Mouse (Mus musculus) stomach, embryonic 16.5 days (tissue): ENCODE measurements around the gene Irx4. TPM values are rescaled to one million over a fixed set of nuclear protein-coding genes. Genes with fewer than 3 reads are reported as not detected.

Experiments used
- ATAC-seq: fragments of 200-750 bp; cut with Nextera tagmentation; 2 replicates; pipeline ENCODE4 v1.8.0; 2017; ENCODE audit warnings: moderate number of reproducible peaks, moderate TSS enrichment; ENCODE audit not compliant: insufficient read depth, low FRiP score
- H3K27ac ChIP-seq: fragments of 300-500 bp; sonication (generic); 2 replicates; pipeline ENCODE4 v1.5.1; 2014; ENCODE audit warnings: low read length
- H3K27me3 ChIP-seq: fragments of 300-500 bp; sonication (generic); 2 replicates; pipeline ENCODE4 v1.6.1; 2014; ENCODE audit warnings: low read length, control low read depth, mixed read lengths; ENCODE audit not compliant: control insufficient read depth, insufficient read depth
- H3K36me3 ChIP-seq: fragments of 300-500 bp; sonication (generic); 2 replicates; pipeline ENCODE4 v1.6.1; 2014; ENCODE audit warnings: low read length; ENCODE audit not compliant: control insufficient read depth, insufficient read depth
- H3K4me1 ChIP-seq: fragments of 300-500 bp; sonication (generic); 2 replicates; pipeline ENCODE4 v1.6.1; 2014; ENCODE audit warnings: low read length, control low read depth, mixed read lengths; ENCODE audit not compliant: control insufficient read depth, insufficient read depth
- H3K4me2 ChIP-seq: fragments of 300-500 bp; sonication (generic); 2 replicates; pipeline ENCODE4 v1.6.1; 2014; ENCODE audit warnings: low read depth, low read length, mixed read lengths
- H3K4me3 ChIP-seq: fragments of 300-500 bp; sonication (generic); replicated peaks from 2 replicates; pipeline ENCODE4 v1.5.1; 2014; ENCODE audit warnings: mild to moderate bottlenecking, low read length
- H3K9ac ChIP-seq: fragments of 300-500 bp; sonication (generic); 2 replicates; pipeline ENCODE4 v1.6.1; 2014; ENCODE audit warnings: low read length
- H3K9me3 ChIP-seq: fragments of 300-500 bp; sonication (generic); replicated peaks from 2 replicates; pipeline ENCODE4 v1.6.1; 2016; ENCODE audit warnings: low read length, control low read depth; ENCODE audit not compliant: control insufficient read depth
- WGBS: fragments of 180-500 bp; shearing (Covaris S2); extraction: QIAGEN DNeasy Blood & Tissue Kit; methylation state at CpG from one replicate; pipeline ENCODE4 v1.1.7; 2014; 5-methylcytosine and 5-hydroxymethylcytosine counted together
- polyA plus RNA-seq: library from polyadenylated mRNA; unstranded; fragments of >200 nt; fragmentation: Nextera tagmentation; extraction: Ambion mirVana; gene quantifications from 2 replicates; pipeline ENCODE4 v1.2.1, GENCODE M21; 2015

Irx4 gene
- polyA plus RNA-seq, 1 experiment from 2014 or later, result 0.05 TPM

DNA sequence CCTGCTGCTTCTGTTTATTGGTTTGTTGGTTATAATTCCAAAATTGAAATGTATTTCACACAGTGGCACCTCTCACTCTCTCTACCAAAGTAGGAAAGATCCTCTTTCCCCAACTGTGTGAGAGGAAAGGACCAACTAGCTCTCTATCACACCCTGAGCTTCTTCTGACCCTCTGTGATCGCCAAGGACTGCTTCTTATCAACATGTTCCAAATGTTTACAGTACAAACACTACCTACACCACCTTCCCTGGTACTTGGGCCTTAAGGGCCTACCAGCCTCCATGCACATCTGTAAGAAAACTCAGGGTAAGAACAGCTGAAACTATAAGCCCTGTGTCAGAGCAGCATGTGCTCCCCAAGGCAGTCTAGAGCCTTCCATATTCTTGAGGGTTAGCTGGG lies 17.5 kb downstream of the Irx4 start:
- no peaks in the 10 kb centered on the region for H3K4me1 ChIP-seq
- no peak for ATAC-seq
- H3K27me3 ChIP-seq, result peaks cover 15% of the 10 kb centered on the region
- H3K4me2 ChIP-seq, result no peak overlapping the region
- WGBS, result 23% methylated on average over 1 of the region's 1 CpGs
- H3K36me3 ChIP-seq, result no peaks in the 10 kb centered on the region
- H3K27ac ChIP-seq, result no peak overlapping the region
- H3K9ac ChIP-seq, result no peak overlapping the region
- H3K9me3 ChIP-seq, result no peaks in the 10 kb centered on the region
- H3K4me3 ChIP-seq, result no peak overlapping the region

GRCm38 (mm10) chr13:73279196-73279595 lies 18.9 kb downstream of the Irx4 start:
- WGBS, result 78% methylated on average over 1 of the region's 1 CpGs
- Histone ChIP-seq H3K36me3 (no peaks in the 10 kb centered on the region), H3K9ac (no peak overlapping the region), H3K4me2 (no peak overlapping the region), H3K4me3 (no peak overlapping the region), H3K27ac (no peak overlapping the region), H3K4me1 (no peaks in the 10 kb centered on the region), H3K27me3 (peaks cover 3% of the 10 kb centered on the region; the same call in 1 of the 2 replicates), H3K9me3 (no peaks in the 10 kb centered on the region)
- ATAC-seq, result peak; percentile 71

GRCm38 (mm10) chr13:73282407-73282806 lies 22.1 kb downstream of the Irx4 start:
- Histone ChIP-seq H3K4me1 (no peaks in the 10 kb centered on the region), H3K9me3 (no peaks in the 10 kb centered on the region), H3K4me2 (no peak overlapping the region), H3K9ac (no peak overlapping the region), H3K27me3 (no peaks in the 10 kb centered on the region; the same call in 1 of the 2 replicates), H3K27ac (no peak overlapping the region), H3K4me3 (no peak overlapping the region), H3K36me3 (no peaks in the 10 kb centered on the region)
- ATAC-seq, result no peak
- 74% methylated on average over 2 of the region's 2 CpGs for WGBS

DNA sequence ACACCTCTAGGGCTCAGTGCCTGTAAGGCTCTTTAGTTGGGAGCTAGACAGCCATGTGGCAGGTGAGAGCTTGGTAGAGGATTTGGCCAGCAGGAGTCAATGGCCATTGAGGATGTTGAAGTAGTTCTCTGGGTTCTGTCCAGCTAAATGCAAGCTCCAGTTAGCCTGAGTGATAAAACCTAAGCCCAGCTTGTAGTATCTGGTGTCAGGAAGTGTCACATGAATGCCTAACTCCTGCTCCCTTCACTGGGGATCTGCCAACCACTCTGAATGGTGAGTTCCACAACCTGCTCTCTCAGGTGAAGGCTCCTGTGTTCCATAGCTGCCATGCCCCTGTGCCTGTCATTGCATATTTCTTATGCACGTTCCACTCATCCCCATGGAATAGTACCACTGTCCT lies 23.3 kb downstream of the Irx4 start:
- H3K27ac ChIP-seq, result no peak overlapping the region
- H3K27me3 ChIP-seq, result no peaks in the 10 kb centered on the region; the same call in 1 of the 2 replicates
- H3K9ac ChIP-seq, result no peak overlapping the region
- no peaks in the 10 kb centered on the region for H3K36me3 ChIP-seq
- no peak overlapping the region for H3K4me2 ChIP-seq
- no peak overlapping the region for H3K4me3 ChIP-seq
- H3K9me3 ChIP-seq, result no peaks in the 10 kb centered on the region
- no peak for ATAC-seq
- H3K4me1 ChIP-seq, result no peaks in the 10 kb centered on the region
- 93% methylated on average over 1 of the region's 1 CpGs for WGBS

DNA sequence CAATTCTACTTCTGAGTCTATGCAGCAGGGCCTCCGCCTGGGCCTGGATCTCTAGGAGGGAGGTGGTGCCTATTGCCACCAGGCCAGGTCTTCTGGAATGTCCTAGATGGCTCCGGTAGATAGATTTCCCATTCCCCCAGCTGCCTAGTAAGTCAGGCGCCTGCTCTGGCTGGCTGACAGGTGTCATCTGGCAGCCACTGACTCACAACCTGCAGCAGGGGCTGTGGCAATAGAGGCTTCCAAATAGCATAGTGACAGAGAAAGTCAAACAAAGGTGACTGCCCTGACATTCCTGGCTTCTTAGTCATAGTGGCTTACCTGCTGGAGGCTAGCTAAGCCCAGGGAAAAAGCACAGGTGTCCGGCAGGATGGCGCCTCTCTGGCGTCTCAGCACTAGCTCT lies 29.9 kb downstream of the Irx4 start:
- peak; percentile 77 for ATAC-seq

GRCm38 (mm10) chr13:73291102-73291501 lies 30.8 kb downstream of the Irx4 start:
- Histone ChIP-seq H3K27me3 (no peaks in the 10 kb centered on the region), H3K9ac (no peak overlapping the region), H3K27ac (no peak overlapping the region), H3K4me3 (no peak overlapping the region), H3K36me3 (no peaks in the 10 kb centered on the region), H3K9me3 (no peaks in the 10 kb centered on the region), H3K4me1 (no peaks in the 10 kb centered on the region), H3K4me2 (no peak overlapping the region)
- ATAC-seq, result no peak
- 20% methylated on average over 2 of the region's 2 CpGs for WGBS

More for the DNA sequence above, 29.9 kb downstream of the Irx4 start:
- no peaks in the 10 kb centered on the region for H3K36me3 ChIP-seq
- no peak overlapping the region for H3K9ac ChIP-seq
- no peaks in the 10 kb centered on the region for H3K27me3 ChIP-seq
- H3K4me1 ChIP-seq, result no peaks in the 10 kb centered on the region
- H3K27ac ChIP-seq, result 0 out of 2 replicates have a peak overlapping the region, but pooled peaks have one; percentile 24
- 63% methylated on average over 6 of the region's 6 CpGs for WGBS
- H3K4me2 ChIP-seq, result no peak overlapping the region
- no peaks in the 10 kb centered on the region for H3K9me3 ChIP-seq
- H3K4me3 ChIP-seq, result no peak overlapping the region

- Histone ChIP-seq H3K9me3 (no peaks in the 10 kb centered on the region), H3K27me3 (no peaks in the 10 kb centered on the region), H3K36me3 (no peaks in the 10 kb centered on the region), H3K4me2 (no peak overlapping the region), H3K4me1 (no peaks in the 10 kb centered on the region), H3K4me3 (no peak overlapping the region), H3K27ac (no peak overlapping the region), H3K9ac (no peak overlapping the region)
- 62% methylated on average over 4 of the region's 4 CpGs for WGBS
- ATAC-seq, result no peak
These were observed 38.4 kb downstream of the Irx4 start for GRCm38 (mm10) chr13:73298717-73299116.

DNA sequence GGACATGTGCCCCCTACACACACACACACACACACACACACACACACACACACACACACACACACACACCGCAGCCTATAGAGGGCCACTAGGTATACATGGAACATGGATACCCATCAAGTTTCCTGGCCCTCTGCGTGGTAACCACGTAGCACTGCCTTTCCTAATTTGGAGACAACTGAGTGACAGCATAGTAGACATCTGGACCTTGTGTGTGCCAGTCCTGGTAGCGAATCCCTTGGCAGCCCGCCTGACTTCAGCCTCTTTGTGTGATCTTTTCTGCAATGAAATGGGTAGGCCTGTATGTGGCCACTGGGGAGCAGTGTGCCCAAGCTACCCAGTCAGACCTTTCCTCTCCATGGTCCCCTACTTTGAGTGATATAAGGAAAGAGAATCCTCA lies 39.0 kb downstream of the Irx4 start:
- no peak overlapping the region for H3K9ac ChIP-seq
- no peak overlapping the region for H3K27ac ChIP-seq
- no peaks in the 10 kb centered on the region for H3K27me3 ChIP-seq
- H3K4me2 ChIP-seq, result no peak overlapping the region
- no peak for ATAC-seq
- no peaks in the 10 kb centered on the region for H3K36me3 ChIP-seq
- no peaks in the 10 kb centered on the region for H3K4me1 ChIP-seq
- no peaks in the 10 kb centered on the region for H3K9me3 ChIP-seq
- no peak overlapping the region for H3K4me3 ChIP-seq
- 89% methylated on average over 5 of the region's 5 CpGs for WGBS

DNA sequence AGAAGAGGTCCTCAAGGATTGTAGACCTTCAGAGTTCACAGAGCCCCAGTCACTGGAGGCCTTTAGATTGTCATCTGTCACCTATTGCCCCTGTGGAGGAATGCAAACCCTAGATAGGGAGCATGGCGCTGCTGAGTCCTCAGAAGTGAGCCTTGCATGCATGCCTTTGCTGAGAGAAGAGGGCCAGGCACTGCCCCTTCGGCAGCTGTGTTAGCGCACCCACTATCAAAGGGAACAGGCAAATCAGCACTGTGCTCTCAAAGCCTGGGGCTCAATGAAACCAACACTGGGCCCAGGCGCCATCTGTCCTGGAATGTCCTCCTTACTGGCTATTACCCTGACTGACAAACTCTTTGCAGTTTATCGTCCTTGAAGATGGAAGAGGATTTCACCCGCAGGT lies 44.5 kb downstream of the Irx4 start:
- H3K9ac ChIP-seq, result no peak overlapping the region
- no peak for ATAC-seq
- H3K4me2 ChIP-seq, result no peak overlapping the region
- no peaks in the 10 kb centered on the region for H3K9me3 ChIP-seq
- H3K4me3 ChIP-seq, result no peak overlapping the region
- H3K27ac ChIP-seq, result no peak overlapping the region
- H3K4me1 ChIP-seq, result no peaks in the 10 kb centered on the region
- peaks cover 5% of the 10 kb centered on the region; the same call in 1 of the 2 replicates for H3K27me3 ChIP-seq
- no peaks in the 10 kb centered on the region for H3K36me3 ChIP-seq
- WGBS, result 57% methylated on average over 6 of the region's 6 CpGs
